Mouse (Mus musculus) C2C12 (cell line): ENCODE data around the gene Cd59a.

Experiments used
- CTCF ChIP-seq: IDR thresholded peaks from one replicate; pipeline ENCODE4 v1.5.1; 2011; ENCODE audit not compliant: control insufficient read depth, insufficient read depth, insufficient read length
- MYOG ChIP-seq: IDR thresholded peaks from one replicate; pipeline ENCODE4 v1.6.1; 2011; ENCODE audit not compliant: control insufficient read depth, insufficient read length; ENCODE audit errors: extremely low read depth

GRCm38 (mm10) chr2:104122505-104123378, 27.1 kb downstream of the Cd59a start, which contains the start of gene A930018P22Rik:
- no peak for TF ChIP-seq CTCF
- TF ChIP-seq MYOG = no peak
